Mouse (Mus musculus): ENCODE measurements around the gene Gas6. TPM values are rescaled to one million over a fixed set of nuclear protein-coding genes. Genes with fewer than 3 reads are reported as not detected.

Gene Gas6
- polyA plus RNA-seq, 1 experiment from 2014 or later = 177 TPM

DNA sequence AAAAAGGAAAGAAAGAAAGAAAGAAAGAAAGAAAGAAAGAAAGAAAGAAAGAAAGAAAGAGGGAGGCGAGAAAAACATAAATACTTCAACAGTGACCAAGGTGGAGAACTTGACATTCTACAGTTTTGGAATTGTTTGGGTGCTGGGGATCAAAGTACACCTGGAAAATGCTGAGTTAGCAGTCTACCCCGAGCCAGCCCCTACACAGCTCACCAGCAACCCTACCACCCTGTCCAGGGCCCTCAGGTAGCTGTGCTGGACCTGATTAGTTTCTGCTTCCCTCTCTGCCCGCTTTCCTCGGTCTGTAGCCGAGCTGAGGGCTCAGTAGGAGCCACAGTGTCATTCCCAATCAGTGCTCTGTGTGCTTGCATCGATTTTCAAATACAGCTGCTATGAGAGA is 26.1 kb upstream of the Gas6 start:
- TF ChIP-seq CTCF (IDR thresholded peaks at IDR 0.05) = no peak
- Histone ChIP-seq H3K4me2 (replicated peaks; ENCODE audit: low read depth, low read length) (no peak overlapping the region), H3K9ac (replicated peaks; ENCODE audit: low read depth) (no peak overlapping the region), H3K4me1 (ENCODE audit: insufficient read depth, low read depth, low read length) (peaks cover 8% of the 10 kb centered on the region; the same call in 1 of the 2 replicates), H3K36me3 (ENCODE audit: insufficient read depth, low read length) (no peaks in the 10 kb centered on the region), H3K27me3 (replicated peaks; ENCODE audit: insufficient read depth, low read length) (no peaks in the 10 kb centered on the region), H3K27ac (ENCODE audit: low read length) (no peak overlapping the region), H3K9me3 (ENCODE audit: low read length) (no peaks in the 10 kb centered on the region), H3K4me3 (ENCODE audit: low read depth, low read length) (no peak overlapping the region)
- DNase-seq (ENCODE audit: low spot score) = no peak
- ATAC-seq = no peak
- 67% methylated on average over 6 of the region's 6 CpGs for WGBS

DNA sequence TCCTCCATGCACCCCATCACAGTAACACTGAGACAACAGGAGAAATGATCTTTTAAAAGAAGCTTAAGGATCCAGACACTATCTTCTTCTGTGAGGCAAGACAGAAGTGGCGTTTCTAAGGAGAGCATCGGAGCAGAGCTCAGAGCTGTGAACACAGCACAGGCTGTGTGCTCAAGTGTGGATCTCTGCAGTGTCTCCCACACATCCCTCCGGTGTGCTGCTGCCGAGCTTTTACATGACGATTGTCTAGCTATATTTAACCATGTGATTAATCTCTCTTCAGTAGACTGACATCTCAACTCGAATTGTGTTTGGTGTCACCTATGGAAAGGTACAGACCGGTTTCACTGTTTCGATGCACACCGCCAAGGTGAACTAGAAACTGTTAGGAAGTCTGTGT is 25.2 kb upstream of the Gas6 start:
- H3K36me3 ChIP-seq (ENCODE audit: insufficient read depth, low read length) = no peaks in the 10 kb centered on the region
- H3K27me3 ChIP-seq (replicated peaks; ENCODE audit: insufficient read depth, low read length) = no peaks in the 10 kb centered on the region
- no peak overlapping the region for H3K4me2 ChIP-seq (replicated peaks; ENCODE audit: low read depth, low read length)
- no peak overlapping the region for H3K27ac ChIP-seq (ENCODE audit: low read length)
- peaks cover 9% of the 10 kb centered on the region; the same call in 1 of the 2 replicates for H3K4me1 ChIP-seq (ENCODE audit: insufficient read depth, low read depth, low read length)
- DNase-seq (ENCODE audit: low spot score) (no peak), ATAC-seq (no peak)
- H3K9ac ChIP-seq (replicated peaks; ENCODE audit: low read depth) = no peak overlapping the region
- no peak overlapping the region for H3K4me3 ChIP-seq (ENCODE audit: low read depth, low read length)
- no peaks in the 10 kb centered on the region for H3K9me3 ChIP-seq (ENCODE audit: low read length)
- no peak for TF ChIP-seq EP300 (IDR thresholded peaks at IDR 0.05)
- no peak for TF ChIP-seq CTCF (IDR thresholded peaks at IDR 0.05)
- 50% methylated on average over 9 of the region's 9 CpGs for WGBS

GRCm38 (mm10) chr8:13517284-13517781 is 23.0 kb upstream of the Gas6 start:
- peaks cover 9% of the 10 kb centered on the region; the same call in 1 of the 2 replicates for H3K4me1 ChIP-seq (ENCODE audit: insufficient read depth, low read depth, low read length)
- H3K4me2 ChIP-seq (replicated peaks; ENCODE audit: low read depth, low read length) = no peak overlapping the region
- H3K36me3 ChIP-seq (ENCODE audit: insufficient read depth, low read length) = no peaks in the 10 kb centered on the region
- H3K4me3 ChIP-seq (ENCODE audit: low read depth, low read length) = no peak overlapping the region
- ATAC-seq (peak; percentile 65), DNase-seq (ENCODE audit: low spot score) (no peak)
- WGBS = 58% methylated on average over 6 of the region's 6 CpGs
- peak overlapping the region; percentile 60 for H3K27ac ChIP-seq (ENCODE audit: low read length)
- TF ChIP-seq EP300 (IDR thresholded peaks at IDR 0.05) (no peak), CTCF (IDR thresholded peaks at IDR 0.05) (no peak)
- H3K9me3 ChIP-seq (ENCODE audit: low read length) = no peaks in the 10 kb centered on the region
- H3K9ac ChIP-seq (replicated peaks; ENCODE audit: low read depth) = no peak overlapping the region
- H3K27me3 ChIP-seq (replicated peaks; ENCODE audit: insufficient read depth, low read length) = no peaks in the 10 kb centered on the region

GRCm38 (mm10) chr8:13516728-13517127 is 22.4 kb upstream of the Gas6 start:
- WGBS = 40% methylated on average over 5 of the region's 5 CpGs
- ATAC-seq (peak; percentile 65), DNase-seq (ENCODE audit: low spot score) (no peak)
- H3K4me3 ChIP-seq (ENCODE audit: low read depth, low read length) = no peak overlapping the region
- H3K9ac ChIP-seq (replicated peaks; ENCODE audit: low read depth) = no peak overlapping the region
- H3K9me3 ChIP-seq (ENCODE audit: low read length) = no peaks in the 10 kb centered on the region
- TF ChIP-seq EP300 (IDR thresholded peaks at IDR 0.05) (peak; percentile 63), CTCF (IDR thresholded peaks at IDR 0.05) (peak; percentile 23)
- H3K36me3 ChIP-seq (ENCODE audit: insufficient read depth, low read length) = no peaks in the 10 kb centered on the region
- no peak overlapping the region for H3K4me2 ChIP-seq (replicated peaks; ENCODE audit: low read depth, low read length)
- H3K4me1 ChIP-seq (ENCODE audit: insufficient read depth, low read depth, low read length) = peaks cover 9% of the 10 kb centered on the region; the same call in 1 of the 2 replicates
- H3K27me3 ChIP-seq (replicated peaks; ENCODE audit: insufficient read depth, low read length) = no peaks in the 10 kb centered on the region
- peak overlapping the region; percentile 60 for H3K27ac ChIP-seq (ENCODE audit: low read length)

DNA sequence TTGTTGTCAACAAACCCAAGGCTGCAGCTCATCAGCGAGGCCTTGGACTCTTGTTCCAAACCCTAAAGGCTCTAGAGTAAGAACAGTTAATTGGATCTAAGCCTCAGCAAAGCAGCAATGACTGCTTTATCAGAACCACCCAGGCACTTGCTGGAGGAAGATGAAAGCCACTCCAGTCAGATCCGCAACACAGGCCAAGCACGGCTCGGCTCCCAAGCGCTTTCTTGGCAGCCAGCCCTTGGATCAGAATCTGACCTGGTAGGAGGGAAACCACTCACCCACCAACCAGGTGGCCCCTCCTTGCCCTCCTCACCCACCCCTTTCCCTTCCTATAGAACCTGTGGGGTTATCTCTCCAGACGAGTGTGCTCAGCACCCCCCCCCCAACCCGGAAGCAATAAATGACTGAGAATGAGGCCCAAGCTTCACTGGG is 21.7 kb upstream of the Gas6 start:
- TF ChIP-seq EP300 (IDR thresholded peaks at IDR 0.05) (no peak), CTCF (IDR thresholded peaks at IDR 0.05) (no peak)
- Histone ChIP-seq H3K36me3 (ENCODE audit: insufficient read depth, low read length) (no peaks in the 10 kb centered on the region), H3K4me1 (ENCODE audit: insufficient read depth, low read depth, low read length) (peaks cover 9% of the 10 kb centered on the region; the same call in 1 of the 2 replicates), H3K4me2 (replicated peaks; ENCODE audit: low read depth, low read length) (no peak overlapping the region), H3K27ac (ENCODE audit: low read length) (peak overlapping the region; percentile 60), H3K9me3 (ENCODE audit: low read length) (no peaks in the 10 kb centered on the region), H3K4me3 (ENCODE audit: low read depth, low read length) (no peak overlapping the region), H3K9ac (replicated peaks; ENCODE audit: low read depth) (no peak overlapping the region), H3K27me3 (replicated peaks; ENCODE audit: insufficient read depth, low read length) (no peaks in the 10 kb centered on the region)
- peak; percentile 52 for DNase-seq (ENCODE audit: low spot score)
- ATAC-seq = peak; percentile 54
- 39% methylated on average over 7 of the region's 7 CpGs for WGBS

DNA sequence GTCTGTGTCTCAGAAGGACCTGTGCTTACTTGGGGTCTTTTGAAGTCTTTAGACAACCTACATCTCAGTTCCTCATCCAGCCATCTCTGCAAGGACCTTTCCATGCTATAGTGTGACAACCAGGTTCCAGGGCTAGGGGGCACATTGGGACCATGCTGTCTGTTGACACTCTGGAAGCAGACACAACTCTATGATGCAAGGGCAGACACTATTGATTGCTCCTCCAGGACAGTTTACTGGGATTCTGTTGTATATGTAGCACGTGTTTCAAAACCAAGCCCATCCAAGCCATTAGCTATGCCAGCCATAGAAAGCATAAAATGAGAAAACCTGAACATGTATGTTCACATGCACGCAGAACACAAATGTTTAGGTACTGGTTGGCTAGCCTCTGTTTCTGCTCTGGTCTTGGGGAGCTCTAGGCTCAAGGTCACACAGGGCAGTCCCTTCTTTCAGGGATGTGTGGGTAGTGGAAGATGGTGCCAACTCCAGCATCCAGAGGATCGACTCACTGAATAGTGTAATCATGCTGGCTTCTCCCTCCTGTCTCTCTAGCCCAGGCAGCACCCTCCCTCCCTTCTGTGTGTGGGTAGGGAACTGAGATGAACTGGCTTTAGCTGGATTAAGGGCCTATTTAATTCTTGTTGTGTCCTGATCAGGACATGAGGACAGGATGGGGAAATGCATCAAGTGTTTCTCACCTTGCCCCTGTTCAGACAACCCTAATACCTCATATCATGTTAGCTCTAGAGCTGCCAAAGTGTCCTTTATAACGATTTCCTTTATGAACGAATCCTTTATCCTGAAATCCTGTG is 19.5 kb upstream of the Gas6 start:
- no peaks in the 10 kb centered on the region for H3K9me3 ChIP-seq (ENCODE audit: low read length)
- TF ChIP-seq EP300 (IDR thresholded peaks at IDR 0.05) = no peak
- no peak for TF ChIP-seq CTCF (IDR thresholded peaks at IDR 0.05)
- peaks cover 9% of the 10 kb centered on the region; the same call in 1 of the 2 replicates for H3K4me1 ChIP-seq (ENCODE audit: insufficient read depth, low read depth, low read length)
- ATAC-seq (no peak), DNase-seq (ENCODE audit: low spot score) (no peak)
- no peak overlapping the region for H3K27ac ChIP-seq (ENCODE audit: low read length)
- no peak overlapping the region for H3K9ac ChIP-seq (replicated peaks; ENCODE audit: low read depth)
- no peaks in the 10 kb centered on the region for H3K27me3 ChIP-seq (replicated peaks; ENCODE audit: insufficient read depth, low read length)
- H3K4me3 ChIP-seq (ENCODE audit: low read depth, low read length) = no peak overlapping the region
- H3K36me3 ChIP-seq (ENCODE audit: insufficient read depth, low read length) = no peaks in the 10 kb centered on the region
- WGBS = 76% methylated on average over 5 of the region's 5 CpGs
- no peak overlapping the region for H3K4me2 ChIP-seq (replicated peaks; ENCODE audit: low read depth, low read length)
